Mouse (Mus musculus) hindbrain, embryonic 10.5 days (tissue): ENCODE measurements around the gene Ephb1. TPM values are rescaled to one million over a fixed set of nuclear protein-coding genes. Genes with fewer than 3 reads are reported as not detected.

Experiments
- DNase-seq: peaks from one replicate; pipeline ENCODE4 v3.0.0-alpha.2; 2017; ENCODE audit warnings: low spot score
- H3K27ac ChIP-seq: fragments of 300-500 bp; sonication (generic); 2 replicates; pipeline ENCODE4 v1.5.1; 2016; ENCODE audit warnings: mild to moderate bottlenecking, moderate library complexity
- H3K27me3 ChIP-seq: fragments of 300-500 bp; sonication (generic); 2 replicates; pipeline ENCODE4 v1.6.1; 2016; ENCODE audit warnings: mild to moderate bottlenecking; ENCODE audit not compliant: poor library complexity, insufficient read depth, severe bottlenecking
- H3K36me3 ChIP-seq: fragments of 300-500 bp; sonication (generic); 2 replicates; pipeline ENCODE4 v1.6.1; 2016; ENCODE audit warnings: mild to moderate bottlenecking, moderate library complexity
- H3K4me1 ChIP-seq: fragments of 300-500 bp; sonication (generic); replicated peaks from 2 replicates; pipeline ENCODE4 v1.6.1; 2016; ENCODE audit warnings: mild to moderate bottlenecking
- H3K4me3 ChIP-seq: fragments of 300-500 bp; sonication (generic); 2 replicates; pipeline ENCODE4 v1.5.1; 2016; ENCODE audit warnings: mild to moderate bottlenecking, moderate library complexity
- H3K9me3 ChIP-seq: fragments of 300-500 bp; sonication (generic); 2 replicates; pipeline ENCODE4 v1.6.1; 2016; ENCODE audit warnings: mild to moderate bottlenecking, moderate library complexity
- WGBS: fragments of 180-500 bp; shearing (Covaris S2); methylation state at CpG from one replicate; pipeline ENCODE4 v1.1.7; 2016; 5-methylcytosine and 5-hydroxymethylcytosine counted together
- polyA plus RNA-seq: library from polyadenylated mRNA; unstranded; fragments of >200 nt; fragmentation: Nextera tagmentation; extraction: Ambion mirVana; gene quantifications from 2 replicates; pipeline ENCODE4 v1.2.1, GENCODE M21; 2016

The Ephb1 gene
- polyA plus RNA-seq, 1 experiment from 2014 or later, result 12.0 TPM

- Histone ChIP-seq H3K4me1 (peaks cover 20% of the 10 kb centered on the region), H3K9me3 (no peaks in the 10 kb centered on the region), H3K4me3 (no peak overlapping the region), H3K27ac (no peak overlapping the region), H3K36me3 (0 out of 2 replicates have a peak, but pooled peaks cover 3% of the 10 kb centered on the region), H3K27me3 (no peaks in the 10 kb centered on the region)
- no peak for DNase-seq
- 89% methylated on average over 3 of the region's 3 CpGs for WGBS
These were observed 60.9 kb downstream of the Ephb1 start for GRCm38 (mm10) chr9:102293605-102294004.

- Histone ChIP-seq H3K4me1 (peaks cover 22% of the 10 kb centered on the region), H3K4me3 (no peak overlapping the region), H3K27me3 (no peaks in the 10 kb centered on the region), H3K27ac (no peak overlapping the region), H3K36me3 (0 out of 2 replicates have a peak, but pooled peaks cover 3% of the 10 kb centered on the region), H3K9me3 (no peaks in the 10 kb centered on the region)
- no peak for DNase-seq
- WGBS, result 83% methylated on average over 3 of the region's 3 CpGs
These were observed 63.3 kb downstream of the Ephb1 start for GRCm38 (mm10) chr9:102291230-102291629.

DNA sequence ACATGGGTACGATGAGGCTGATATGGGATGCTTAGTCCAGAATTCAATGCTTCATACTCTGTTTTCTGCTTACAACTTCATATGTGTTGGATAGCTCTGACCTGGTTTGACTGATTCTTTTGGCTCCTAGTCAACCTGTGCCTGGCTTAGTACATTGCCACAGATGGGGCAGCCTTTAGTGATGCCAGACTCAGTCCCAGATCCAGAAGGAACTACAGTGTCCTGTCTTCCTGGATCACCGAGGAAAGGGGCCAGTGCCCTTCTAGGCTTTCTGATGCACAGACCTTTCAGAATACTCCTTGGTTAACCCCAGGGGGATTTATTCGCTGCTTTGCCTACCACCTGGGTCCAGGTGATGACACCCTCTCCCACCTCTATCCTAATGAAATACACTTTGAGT lies 66.1 kb downstream of the Ephb1 start:
- Histone ChIP-seq H3K27me3 (no peaks in the 10 kb centered on the region), H3K9me3 (peaks cover 11% of the 10 kb centered on the region; the same call in 1 of the 2 replicates), H3K4me1 (peaks cover 17% of the 10 kb centered on the region), H3K27ac (no peak overlapping the region), H3K4me3 (no peak overlapping the region), H3K36me3 (peaks cover 8% of the 10 kb centered on the region)
- whole genome bisulfite sequencing, result 95% methylated on average over 3 of the region's 3 CpGs
- DNase-seq, result no peak

- no peak for DNase-seq
- 78% methylated on average over 3 of the region's 3 CpGs for WGBS
- Histone ChIP-seq H3K27me3 (peaks cover 13% of the 10 kb centered on the region; the same call in 1 of the 2 replicates), H3K4me3 (no peak overlapping the region), H3K27ac (no peak overlapping the region), H3K9me3 (no peaks in the 10 kb centered on the region), H3K4me1 (peaks cover 13% of the 10 kb centered on the region), H3K36me3 (no peaks in the 10 kb centered on the region)
These were observed 78.6 kb downstream of the Ephb1 start for GRCm38 (mm10) chr9:102275931-102276330.

GRCm38 (mm10) chr9:102274016-102274415 lies 80.5 kb downstream of the Ephb1 start:
- no peak for DNase-seq
- peaks cover 13% of the 10 kb centered on the region for H3K4me1 ChIP-seq
- H3K27me3 ChIP-seq, result peaks cover 30% of the 10 kb centered on the region
- no peak overlapping the region for H3K27ac ChIP-seq
- no peak overlapping the region for H3K4me3 ChIP-seq
- WGBS, result 69% methylated on average over 8 of the region's 8 CpGs
- no peaks in the 10 kb centered on the region for H3K9me3 ChIP-seq
- no peaks in the 10 kb centered on the region for H3K36me3 ChIP-seq

DNA sequence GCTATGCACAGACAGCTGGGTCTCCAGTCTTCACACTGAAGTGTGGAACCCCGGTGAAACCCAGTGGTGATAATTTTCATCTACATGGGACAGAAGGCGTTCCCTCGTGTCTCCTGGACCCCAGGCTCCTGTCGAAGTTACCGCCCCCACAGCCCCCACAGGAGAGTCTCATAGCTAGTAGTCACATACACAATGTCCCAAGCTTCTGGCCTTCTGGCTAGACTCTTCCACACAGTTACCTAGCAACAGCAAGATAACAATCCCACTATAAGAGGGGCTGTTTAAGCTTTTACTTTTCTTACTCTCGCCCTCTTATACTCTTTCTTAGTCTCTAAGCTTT lies 81.1 kb downstream of the Ephb1 start:
- no peaks in the 10 kb centered on the region for H3K36me3 ChIP-seq
- DNase-seq, result no peak
- no peak overlapping the region for H3K4me3 ChIP-seq
- H3K27ac ChIP-seq, result no peak overlapping the region
- H3K27me3 ChIP-seq, result peaks cover 36% of the 10 kb centered on the region
- no peaks in the 10 kb centered on the region for H3K9me3 ChIP-seq
- H3K4me1 ChIP-seq, result peaks cover 16% of the 10 kb centered on the region
- 64% methylated on average over 6 of the region's 6 CpGs for WGBS

DNA sequence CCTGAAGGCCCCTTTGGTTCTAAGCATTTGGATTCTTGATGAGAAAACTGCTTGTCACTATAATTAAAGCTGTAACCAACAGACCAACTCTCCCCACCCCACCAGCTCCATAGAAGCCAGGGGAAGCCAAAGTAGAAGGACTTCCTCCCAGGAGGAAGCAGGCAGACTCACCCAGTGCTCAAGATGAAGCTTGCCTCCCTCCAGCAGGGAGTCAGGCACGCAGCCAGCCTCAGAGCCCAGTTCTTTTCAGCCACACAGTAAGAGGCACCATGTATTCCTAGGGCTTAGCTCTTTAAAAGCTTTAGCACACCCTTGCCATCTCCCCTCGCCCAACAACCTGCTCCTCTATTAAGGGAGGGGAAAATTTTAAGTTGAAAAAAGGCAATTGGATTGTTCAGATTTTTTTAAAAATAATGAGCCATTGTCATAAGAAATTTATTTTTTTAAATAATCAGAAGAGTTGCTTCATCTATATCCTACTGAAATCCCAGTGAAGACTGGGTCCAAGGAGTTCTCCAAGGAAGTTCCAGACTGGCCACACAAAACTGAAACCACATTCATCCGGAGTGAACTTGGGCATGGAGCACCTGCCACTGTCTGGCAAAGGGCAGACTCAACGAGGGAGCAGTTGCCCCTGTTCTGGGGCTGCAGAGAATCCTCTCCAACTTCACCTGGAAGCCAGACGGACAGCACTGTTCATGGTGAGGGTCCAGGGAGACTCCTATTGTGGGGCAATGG lies 81.6 kb downstream of the Ephb1 start:
- Histone ChIP-seq H3K27me3 (peaks cover 41% of the 10 kb centered on the region), H3K9me3 (no peaks in the 10 kb centered on the region), H3K4me1 (peaks cover 21% of the 10 kb centered on the region), H3K36me3 (no peaks in the 10 kb centered on the region), H3K4me3 (no peak overlapping the region), H3K27ac (no peak overlapping the region)
- 72% methylated on average over 5 of the region's 5 CpGs for WGBS
- DNase-seq, result no peak

GRCm38 (mm10) chr9:102270496-102270895 lies 84.0 kb downstream of the Ephb1 start:
- H3K36me3 ChIP-seq, result no peaks in the 10 kb centered on the region
- H3K27me3 ChIP-seq, result peaks cover 65% of the 10 kb centered on the region
- H3K4me1 ChIP-seq, result peaks cover 36% of the 10 kb centered on the region
- WGBS, result 91% methylated on average over 5 of the region's 5 CpGs
- no peak overlapping the region for H3K4me3 ChIP-seq
- no peaks in the 10 kb centered on the region for H3K9me3 ChIP-seq
- no peak for DNase-seq
- H3K27ac ChIP-seq, result no peak overlapping the region

- DNase-seq, result peak; percentile 49
- no peaks in the 10 kb centered on the region for H3K36me3 ChIP-seq
- peaks cover 47% of the 10 kb centered on the region for H3K4me1 ChIP-seq
- no peak overlapping the region for H3K27ac ChIP-seq
- under 1% methylated on average over 18 of the region's 18 CpGs for WGBS
- peak overlapping the region; percentile 42 for H3K4me3 ChIP-seq
- H3K27me3 ChIP-seq, result peaks cover 79% of the 10 kb centered on the region
- no peaks in the 10 kb centered on the region for H3K9me3 ChIP-seq
These were observed 87.0 kb downstream of the Ephb1 start for GRCm38 (mm10) chr9:102267311-102268027.

DNA sequence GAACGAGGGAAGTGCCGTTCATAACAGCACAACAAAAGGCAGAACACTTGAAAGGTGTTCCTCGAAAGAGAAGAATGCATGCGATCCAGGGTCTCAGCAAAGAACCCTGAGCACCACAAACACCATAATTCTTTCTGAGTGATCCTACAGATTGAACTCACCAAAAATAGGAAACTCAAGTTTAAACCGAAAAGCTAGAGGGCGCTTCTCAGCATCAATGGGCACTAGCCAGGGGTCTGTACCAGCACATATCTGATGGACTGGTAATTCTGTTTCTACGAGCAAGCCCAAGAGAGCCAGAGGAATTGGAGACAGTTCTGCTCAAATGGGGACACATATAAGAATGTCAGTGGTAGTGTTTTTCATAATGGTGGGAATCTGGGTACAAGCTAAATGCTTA lies 90.7 kb downstream of the Ephb1 start:
- no peaks in the 10 kb centered on the region for H3K9me3 ChIP-seq
- 51% methylated on average over 7 of the region's 7 CpGs for WGBS
- H3K27ac ChIP-seq, result no peak overlapping the region
- peaks cover 80% of the 10 kb centered on the region for H3K4me1 ChIP-seq
- peaks cover 71% of the 10 kb centered on the region for H3K27me3 ChIP-seq
- no peaks in the 10 kb centered on the region for H3K36me3 ChIP-seq
- H3K4me3 ChIP-seq, result no peak overlapping the region
- no peak for DNase-seq

GRCm38 (mm10) chr9:102262100-102262501 lies 92.4 kb downstream of the Ephb1 start:
- Histone ChIP-seq H3K36me3 (no peaks in the 10 kb centered on the region), H3K27me3 (peaks cover 66% of the 10 kb centered on the region), H3K9me3 (no peaks in the 10 kb centered on the region), H3K27ac (peak overlapping the region; percentile 75), H3K4me3 (peak overlapping the region; percentile 24; the same call in 1 of the 2 replicates), H3K4me1 (peaks cover 66% of the 10 kb centered on the region)
- 14% methylated on average over 4 of the region's 4 CpGs for WGBS
- DNase-seq, result peak; percentile 57

GRCm38 (mm10) chr9:102261511-102261910 lies 93.0 kb downstream of the Ephb1 start:
- H3K27ac ChIP-seq, result peak overlapping the region; percentile 75
- peak overlapping the region; percentile 24 for H3K4me3 ChIP-seq
- H3K4me1 ChIP-seq, result peaks cover 64% of the 10 kb centered on the region
- no peaks in the 10 kb centered on the region for H3K9me3 ChIP-seq
- no peaks in the 10 kb centered on the region for H3K36me3 ChIP-seq
- WGBS, result 13% methylated on average over 9 of the region's 9 CpGs
- DNase-seq, result peak; percentile 40
- peaks cover 64% of the 10 kb centered on the region for H3K27me3 ChIP-seq

DNA sequence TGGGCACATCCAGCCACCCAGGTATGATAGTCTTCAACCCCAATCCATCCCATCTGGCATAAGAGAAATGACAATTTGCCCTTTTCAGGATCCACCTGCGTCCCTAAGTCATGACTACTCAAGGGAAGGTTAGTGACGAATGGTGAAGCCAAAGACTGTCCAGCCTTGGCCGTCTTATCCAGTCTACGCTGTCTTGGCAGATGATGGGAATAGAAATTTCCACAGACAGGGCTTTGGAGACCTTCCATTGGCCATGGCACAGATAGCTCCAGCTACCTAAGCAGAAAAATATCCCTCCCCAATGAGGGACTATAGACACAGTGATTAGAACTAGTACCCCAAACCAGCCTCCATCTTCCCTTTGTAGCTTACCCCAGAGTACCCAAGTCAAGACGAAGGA lies 98.1 kb downstream of the Ephb1 start:
- H3K36me3 ChIP-seq, result no peaks in the 10 kb centered on the region
- no peak for DNase-seq
- no peaks in the 10 kb centered on the region for H3K9me3 ChIP-seq
- 92% methylated on average over 5 of the region's 5 CpGs for WGBS
- peaks cover 63% of the 10 kb centered on the region for H3K27me3 ChIP-seq
- H3K27ac ChIP-seq, result no peak overlapping the region
- no peak overlapping the region for H3K4me3 ChIP-seq
- peaks cover 24% of the 10 kb centered on the region for H3K4me1 ChIP-seq
